8 mouse cellular contexts compared by ENCODE assay signal in genomic region chr5:121564468-121564895, GRCm38 (mm10). TPM values are rescaled to one million over a fixed set of nuclear protein-coding genes. Genes with fewer than 3 reads are reported as not detected.
DNase-seq lines count a peak whose midpoint lies in the region; ATAC-seq lines count a peak whose summit lies in the region.

No protein-coding gene starts in this region.

- H3K4me3 ChIP-seq in forebrain, embryonic 11.5 days (ENCODE audit: low read depth, low read length): no peak overlapping the region
- peak overlapping the region; percentile 26; the same call in 1 of the 2 replicates for H3K4me3 ChIP-seq in heart, embryonic 16.5 days (ENCODE audit: low read length)
- peak overlapping the region; percentile 25; the same call in 1 of the 2 replicates for H3K4me3 ChIP-seq in liver, embryonic 15.5 days (replicated peaks)
- no peak overlapping the region for H3K4me3 ChIP-seq in neural tube, embryonic 11.5 days (ENCODE audit: low read depth, low read length)

- no peaks in the 10 kb centered on the region for H3K36me3 ChIP-seq in forebrain, embryonic 11.5 days (ENCODE audit: control insufficient read depth, insufficient read depth, low read length)
- no peaks in the 10 kb centered on the region for H3K36me3 ChIP-seq in heart, embryonic 16.5 days (ENCODE audit: control insufficient read depth, insufficient read depth)
- peaks cover 23% of the 10 kb centered on the region for H3K36me3 ChIP-seq in liver, embryonic 15.5 days (replicated peaks)
- no peaks in the 10 kb centered on the region for H3K36me3 ChIP-seq in neural tube, embryonic 11.5 days (ENCODE audit: control insufficient read depth, insufficient read depth, low read length)

- H3K27ac ChIP-seq in forebrain, embryonic 11.5 days (ENCODE audit: low read depth, low read length): no peak overlapping the region
- H3K27ac ChIP-seq in heart, embryonic 16.5 days (ENCODE audit: low read length): no peak overlapping the region; the same call in 1 of the 2 replicates
- H3K27ac ChIP-seq in liver, embryonic 15.5 days (replicated peaks): no peak overlapping the region
- no peak overlapping the region for H3K27ac ChIP-seq in neural tube, embryonic 11.5 days (ENCODE audit: low read depth, low read length)

- peak overlapping the region; percentile 33; the same call in 1 of the 2 replicates for H3K9ac ChIP-seq in forebrain, embryonic 11.5 days (ENCODE audit: low read length)
- H3K9ac ChIP-seq in heart, embryonic 16.5 days (ENCODE audit: low read length): peak overlapping the region; percentile 54; the same call in 1 of the 2 replicates
- H3K9ac ChIP-seq in liver, embryonic 15.5 days: no peak overlapping the region
- no peak overlapping the region; the same call in 1 of the 2 replicates for H3K9ac ChIP-seq in neural tube, embryonic 11.5 days (ENCODE audit: low read length)

- peak; percentile 87 to 93 for DNase-seq in CD8-positive naive resting alpha-beta T cell, adult 2 months (ENCODE audit: low read depth in 2 of 2, low spot score in 2 of 2)
- DNase-seq in c-Kit-negative CD71-positive TER-119-positive erythroid progenitor cells, embryonic 14.5 days (ENCODE audit: low read depth, low spot score): peak; percentile 58
- DNase-seq in forebrain, embryonic 11.5 days (ENCODE audit: low spot score): peak; percentile 95
- DNase-seq in kidney, postnatal 25 days: peak; percentile 90 to 95
- DNase-seq in neural tube, embryonic 11.5 days (ENCODE audit: low spot score): peak; percentile 91
- DNase-seq in telencephalon, adult 2 months (ENCODE audit: low read depth, low spot score): peak; percentile 38

- H3K4me2 ChIP-seq in forebrain, embryonic 11.5 days (ENCODE audit: low read depth, low read length, severe bottlenecking): peak overlapping the region; percentile 15; the same call in 1 of the 2 replicates
- H3K4me2 ChIP-seq in heart, embryonic 16.5 days (ENCODE audit: low read depth, low read length): peak overlapping the region; percentile 58
- peak overlapping the region; percentile 61 for H3K4me2 ChIP-seq in liver, embryonic 15.5 days
- 0 out of 2 replicates have a peak overlapping the region, but pooled peaks have one; percentile 4 for H3K4me2 ChIP-seq in neural tube, embryonic 11.5 days (ENCODE audit: low read depth)

- no peaks in the 10 kb centered on the region for H3K9me3 ChIP-seq in forebrain, embryonic 11.5 days (ENCODE audit: control insufficient read depth, low read length)
- no peaks in the 10 kb centered on the region for H3K9me3 ChIP-seq in heart, embryonic 16.5 days (replicated peaks; ENCODE audit: control insufficient read depth, low read length)
- no peaks in the 10 kb centered on the region for H3K9me3 ChIP-seq in liver, embryonic 15.5 days (replicated peaks)
- H3K9me3 ChIP-seq in neural tube, embryonic 11.5 days (ENCODE audit: control insufficient read depth, low read length): no peaks in the 10 kb centered on the region

- ATAC-seq in forebrain, embryonic 11.5 days (replicated peaks; ENCODE audit: low FRiP score): no peak
- no peak for ATAC-seq in heart, embryonic 16.5 days (replicated peaks; ENCODE audit: extremely low read depth, insufficient read depth, low FRiP score)
- no peak for ATAC-seq in liver, embryonic 15.5 days (ENCODE audit: insufficient read depth)
- no peak for ATAC-seq in neural tube, embryonic 11.5 days (ENCODE audit: insufficient read depth, low FRiP score, low TSS enrichment)

- H3K27me3 ChIP-seq in forebrain, embryonic 11.5 days (ENCODE audit: control insufficient read depth, insufficient read depth, low read length): no peaks in the 10 kb centered on the region
- no peaks in the 10 kb centered on the region for H3K27me3 ChIP-seq in heart, embryonic 16.5 days (ENCODE audit: control insufficient read depth, insufficient read depth, low read length)
- no peaks in the 10 kb centered on the region for H3K27me3 ChIP-seq in liver, embryonic 15.5 days
- no peaks in the 10 kb centered on the region for H3K27me3 ChIP-seq in neural tube, embryonic 11.5 days (ENCODE audit: control insufficient read depth, insufficient read depth, low read length)

- peaks cover 3% of the 10 kb centered on the region; the same call in 1 of the 2 replicates for H3K4me1 ChIP-seq in forebrain, embryonic 11.5 days (replicated peaks; ENCODE audit: control insufficient read depth, insufficient read depth, low read length)
- H3K4me1 ChIP-seq in heart, embryonic 16.5 days (ENCODE audit: control insufficient read depth, insufficient read depth, low read length): 0 out of 2 replicates have a peak, but pooled peaks cover 5% of the 10 kb centered on the region
- H3K4me1 ChIP-seq in liver, embryonic 15.5 days (replicated peaks): peaks cover 14% of the 10 kb centered on the region
- H3K4me1 ChIP-seq in neural tube, embryonic 11.5 days (ENCODE audit: control insufficient read depth, insufficient read depth, low read length): no peaks in the 10 kb centered on the region

- 12% methylated on average over 11 of the region's 11 CpGs for WGBS in forebrain, embryonic 11.5 days
- WGBS in heart, embryonic 16.5 days: 11% methylated on average over 11 of the region's 11 CpGs
- 7% methylated on average over 11 of the region's 11 CpGs for WGBS in liver, embryonic 15.5 days (ENCODE audit: insufficient replicate concordance)
- WGBS in neural tube, embryonic 11.5 days: 17% methylated on average over 11 of the region's 11 CpGs

RNA-seq across cellular contexts. Expression of gene Mapkapk5, which starts 18.8 kb away (rescaled TPM):
- 58.2 and 62.2 TPM in 2 replicates for polyA plus RNA-seq in forebrain, embryonic 11.5 days (2014; fragmentation: Nextera tagmentation; extraction: Ambion mirVana)
- 36.6 and 39.3 TPM in 2 replicates for polyA plus RNA-seq in heart, embryonic 16.5 days (2015; fragmentation: Nextera tagmentation; extraction: Ambion mirVana)
- 22.9 and 30.0 TPM in 2 replicates for polyA plus RNA-seq in liver, embryonic 15.5 days (2015; fragmentation: Nextera tagmentation; extraction: Ambion mirVana)
- polyA plus RNA-seq in neural tube, embryonic 11.5 days (2014; fragmentation: Nextera tagmentation; extraction: Ambion mirVana): 62.6 and 65.3 TPM in 2 replicates

RNA-seq across cellular contexts. Expression of gene Adam1a, which starts 19.2 kb away (rescaled TPM):
- 2.0 and 3.4 TPM in 2 replicates for polyA plus RNA-seq in forebrain, embryonic 11.5 days (2014; fragmentation: Nextera tagmentation; extraction: Ambion mirVana)
- polyA plus RNA-seq in heart, embryonic 16.5 days (2015; fragmentation: Nextera tagmentation; extraction: Ambion mirVana): 0.54 and 1.3 TPM in 2 replicates
- polyA plus RNA-seq in liver, embryonic 15.5 days (2015; fragmentation: Nextera tagmentation; extraction: Ambion mirVana): 0.21 and 0.41 TPM in 2 replicates
- polyA plus RNA-seq in neural tube, embryonic 11.5 days (2014; fragmentation: Nextera tagmentation; extraction: Ambion mirVana): 2.2 and 3.5 TPM in 2 replicates

RNA-seq across cellular contexts. Expression of gene Gm42878, which starts 19.2 kb away (rescaled TPM):
- polyA plus RNA-seq in forebrain, embryonic 11.5 days (2014; fragmentation: Nextera tagmentation; extraction: Ambion mirVana): not detected in 2 replicates
- 0.32 TPM in 1 of 2 replicates, not detected in the other for polyA plus RNA-seq in heart, embryonic 16.5 days (2015; fragmentation: Nextera tagmentation; extraction: Ambion mirVana)
- polyA plus RNA-seq in liver, embryonic 15.5 days (2015; fragmentation: Nextera tagmentation; extraction: Ambion mirVana): not detected in 2 replicates
- polyA plus RNA-seq in neural tube, embryonic 11.5 days (2014; fragmentation: Nextera tagmentation; extraction: Ambion mirVana): not detected in 2 replicates

RNA-seq across cellular contexts. Expression of gene Aldh2, which starts 29.1 kb away (rescaled TPM):
- polyA plus RNA-seq in forebrain, embryonic 11.5 days (2014; fragmentation: Nextera tagmentation; extraction: Ambion mirVana): 53.7 and 58.4 TPM in 2 replicates
- polyA plus RNA-seq in heart, embryonic 16.5 days (2015; fragmentation: Nextera tagmentation; extraction: Ambion mirVana): 132 and 133 TPM in 2 replicates
- 181 and 210 TPM in 2 replicates for polyA plus RNA-seq in liver, embryonic 15.5 days (2015; fragmentation: Nextera tagmentation; extraction: Ambion mirVana)
- polyA plus RNA-seq in neural tube, embryonic 11.5 days (2014; fragmentation: Nextera tagmentation; extraction: Ambion mirVana): 53.4 and 71.2 TPM in 2 replicates

RNA-seq across cellular contexts. Expression of gene Acad12, which starts 54.3 kb away (rescaled TPM):
- polyA plus RNA-seq in forebrain, embryonic 11.5 days (2014; fragmentation: Nextera tagmentation; extraction: Ambion mirVana): 1.5 and 1.9 TPM in 2 replicates
- polyA plus RNA-seq in heart, embryonic 16.5 days (2015; fragmentation: Nextera tagmentation; extraction: Ambion mirVana): 6.7 TPM in 2 replicates
- polyA plus RNA-seq in liver, embryonic 15.5 days (2015; fragmentation: Nextera tagmentation; extraction: Ambion mirVana): 1.2 and 2.4 TPM in 2 replicates
- polyA plus RNA-seq in neural tube, embryonic 11.5 days (2014; fragmentation: Nextera tagmentation; extraction: Ambion mirVana): 1.3 and 1.7 TPM in 2 replicates

Comparison
In these comparisons a context has a peak if more than half of its experiments do, and no peak if none do; other contexts are left out.
1. DNase-seq: peak in every context shown above with its lines; median percentile 95 in forebrain, embryonic 11.5 days; 92 in kidney, postnatal 25 days; 91 in neural tube, embryonic 11.5 days; 90 in CD8-positive naive resting alpha-beta T cell, adult 2 months; 58 in c-Kit-negative CD71-positive TER-119-positive erythroid progenitor cells, embryonic 14.5 days; 38 in telencephalon, adult 2 months.
2. H3K4me2 ChIP-seq: peak in every context shown above with its lines; median percentile 61 in liver, embryonic 15.5 days; 58 in heart, embryonic 16.5 days; 15 in forebrain, embryonic 11.5 days; 4 in neural tube, embryonic 11.5 days.
3. H3K4me3 ChIP-seq: peak in heart, embryonic 16.5 days (single experiment) and liver, embryonic 15.5 days (single experiment); none in forebrain, embryonic 11.5 days (single experiment) and neural tube, embryonic 11.5 days (single experiment).
4. H3K9ac ChIP-seq: peak in forebrain, embryonic 11.5 days (single experiment) and heart, embryonic 16.5 days (single experiment); none in liver, embryonic 15.5 days (single experiment) and neural tube, embryonic 11.5 days (single experiment).